Mouse (Mus musculus): ENCODE data around the gene Gm11437. TPM values are rescaled to one million over a fixed set of nuclear protein-coding genes. Genes with fewer than 3 reads are reported as not detected.

Gene Gm11437
- total RNA-seq, 2 experiments from 2014 or later = not detected

Other genes starting within 250 kb of the Gm11437 start
- gene Ddx52, start 225.4 kb downstream of the Gm11437 start, total RNA-seq (2021) = 10 to 100 TPM; 12.8 to 14.8 TPM
- 10 to 100 TPM; 58.1 to 58.8 TPM for gene Synrg, start 203.0 kb downstream of the Gm11437 start, total RNA-seq (2021)
- 10 to 100 TPM; 77.9 to 79.3 TPM for gene Dusp14, start 98.2 kb downstream of the Gm11437 start, total RNA-seq (2021)
- 10 to 100 TPM; 35.2 to 40.4 TPM for gene Tada2a, start 37.9 kb downstream of the Gm11437 start, total RNA-seq (2021)
- gene Acaca, start 37.8 kb downstream of the Gm11437 start, total RNA-seq (2021) = 10 to 100 TPM; 84.5 to 85.3 TPM

All from left cerebral cortex, postnatal 36 days (tissue).